Mouse (Mus musculus): ENCODE measurements at regions not wholly inside any gene's neighbourhood (a gene's known extent, or its start where the extent isn't known, plus 50 kb on each side); places are given as distances from the start of the nearest gene placed in this dataset.

GRCm38 (mm10) chr3:29813276-29813675 lies 731.5 kb downstream of the Egfem1 start:
- H3K4me3 ChIP-seq (ENCODE audit: insufficient read depth, low read depth, low read length), result no peak overlapping the region
- H3K9ac ChIP-seq (ENCODE audit: low read depth, low read length), result no peak overlapping the region
- H3K27me3 ChIP-seq (ENCODE audit: control insufficient read depth, insufficient read depth, low read length), result no peaks in the 10 kb centered on the region
- TF ChIP-seq POLR2A (IDR thresholded peaks at IDR 0.05; ENCODE audit: extremely low read depth, insufficient read depth, low read length) (no peak), CTCF (IDR thresholded peaks at IDR 0.05; ENCODE audit: low read depth, low read length) (no peak)
- no peak for DNase-seq (ENCODE audit: extremely low read depth, low read depth, low spot score)
- H3K4me1 ChIP-seq (ENCODE audit: control insufficient read depth, insufficient read depth, low read length), result no peaks in the 10 kb centered on the region
- 60% methylated on average over 7 of the region's 7 CpGs for WGBS
- no peak overlapping the region for H3K27ac ChIP-seq (replicated peaks; ENCODE audit: insufficient read depth, low read depth, low read length)
- H3K36me3 ChIP-seq (ENCODE audit: control insufficient read depth, insufficient read depth, low read length), result no peaks in the 10 kb centered on the region
- H3K79me2 ChIP-seq (ENCODE audit: control insufficient read depth, insufficient read depth, low read length), result no peaks in the 10 kb centered on the region

- H3K4me1 ChIP-seq (ENCODE audit: control insufficient read depth, insufficient read depth, low read length), result no peaks in the 10 kb centered on the region
- 48% methylated on average over 14 of the region's 14 CpGs for WGBS
- no peak overlapping the region for H3K4me3 ChIP-seq (ENCODE audit: insufficient read depth, low read depth, low read length)
- no peak overlapping the region for H3K27ac ChIP-seq (replicated peaks; ENCODE audit: insufficient read depth, low read depth, low read length)
- TF ChIP-seq CTCF (IDR thresholded peaks at IDR 0.05; ENCODE audit: low read depth, low read length) (0 out of 2 replicates have a peak, but pooled peaks have one; percentile 15), POLR2A (IDR thresholded peaks at IDR 0.05; ENCODE audit: extremely low read depth, insufficient read depth, low read length) (no peak)
- no peak overlapping the region for H3K9ac ChIP-seq (ENCODE audit: low read depth, low read length)
- no peaks in the 10 kb centered on the region for H3K36me3 ChIP-seq (ENCODE audit: control insufficient read depth, insufficient read depth, low read length)
- H3K27me3 ChIP-seq (ENCODE audit: control insufficient read depth, insufficient read depth, low read length), result no peaks in the 10 kb centered on the region
- H3K79me2 ChIP-seq (ENCODE audit: control insufficient read depth, insufficient read depth, low read length), result no peaks in the 10 kb centered on the region
- DNase-seq (ENCODE audit: extremely low read depth, low read depth, low spot score), result peak; percentile 26
Observed at GRCm38 (mm10) chr3:29812480-29813240, 730.8 kb downstream of the Egfem1 start.

- TF ChIP-seq CTCF (IDR thresholded peaks at IDR 0.05; ENCODE audit: low read depth, low read length) (no peak), POLR2A (IDR thresholded peaks at IDR 0.05; ENCODE audit: extremely low read depth, insufficient read depth, low read length) (no peak)
- 89% methylated on average over 2 of the region's 2 CpGs for WGBS
- no peak for DNase-seq (ENCODE audit: extremely low read depth, low read depth, low spot score)
- Histone ChIP-seq H3K9ac (ENCODE audit: low read depth, low read length) (no peak overlapping the region), H3K27ac (replicated peaks; ENCODE audit: insufficient read depth, low read depth, low read length) (no peak overlapping the region), H3K79me2 (ENCODE audit: control insufficient read depth, insufficient read depth, low read length) (no peaks in the 10 kb centered on the region), H3K27me3 (ENCODE audit: control insufficient read depth, insufficient read depth, low read length) (no peaks in the 10 kb centered on the region), H3K4me1 (ENCODE audit: control insufficient read depth, insufficient read depth, low read length) (no peaks in the 10 kb centered on the region), H3K36me3 (ENCODE audit: control insufficient read depth, insufficient read depth, low read length) (no peaks in the 10 kb centered on the region), H3K4me3 (ENCODE audit: insufficient read depth, low read depth, low read length) (no peak overlapping the region)
Observed at GRCm38 (mm10) chr3:29806046-29806445, 724.2 kb downstream of the Egfem1 start.

GRCm38 (mm10) chr3:29803456-29803855 lies 721.6 kb downstream of the Egfem1 start:
- H3K79me2 ChIP-seq (ENCODE audit: control insufficient read depth, insufficient read depth, low read length), result no peaks in the 10 kb centered on the region
- TF ChIP-seq CTCF (IDR thresholded peaks at IDR 0.05; ENCODE audit: low read depth, low read length) (no peak), POLR2A (IDR thresholded peaks at IDR 0.05; ENCODE audit: extremely low read depth, insufficient read depth, low read length) (no peak)
- 63% methylated on average over 5 of the region's 5 CpGs for WGBS
- no peak overlapping the region for H3K27ac ChIP-seq (replicated peaks; ENCODE audit: insufficient read depth, low read depth, low read length)
- H3K36me3 ChIP-seq (ENCODE audit: control insufficient read depth, insufficient read depth, low read length), result no peaks in the 10 kb centered on the region
- no peaks in the 10 kb centered on the region for H3K27me3 ChIP-seq (ENCODE audit: control insufficient read depth, insufficient read depth, low read length)
- H3K4me3 ChIP-seq (ENCODE audit: insufficient read depth, low read depth, low read length), result no peak overlapping the region
- no peak for DNase-seq (ENCODE audit: extremely low read depth, low read depth, low spot score)
- H3K9ac ChIP-seq (ENCODE audit: low read depth, low read length), result no peak overlapping the region
- no peaks in the 10 kb centered on the region for H3K4me1 ChIP-seq (ENCODE audit: control insufficient read depth, insufficient read depth, low read length)

GRCm38 (mm10) chr3:29801081-29801480 lies 719.3 kb downstream of the Egfem1 start:
- no peak for DNase-seq (ENCODE audit: extremely low read depth, low read depth, low spot score)
- no peak overlapping the region for H3K27ac ChIP-seq (replicated peaks; ENCODE audit: insufficient read depth, low read depth, low read length)
- no peaks in the 10 kb centered on the region for H3K79me2 ChIP-seq (ENCODE audit: control insufficient read depth, insufficient read depth, low read length)
- no peaks in the 10 kb centered on the region for H3K4me1 ChIP-seq (ENCODE audit: control insufficient read depth, insufficient read depth, low read length)
- H3K9ac ChIP-seq (ENCODE audit: low read depth, low read length), result no peak overlapping the region
- TF ChIP-seq CTCF (IDR thresholded peaks at IDR 0.05; ENCODE audit: low read depth, low read length) (no peak), POLR2A (IDR thresholded peaks at IDR 0.05; ENCODE audit: extremely low read depth, insufficient read depth, low read length) (no peak)
- 42% methylated on average over 3 of the region's 3 CpGs for WGBS
- no peaks in the 10 kb centered on the region for H3K36me3 ChIP-seq (ENCODE audit: control insufficient read depth, insufficient read depth, low read length)
- H3K4me3 ChIP-seq (ENCODE audit: insufficient read depth, low read depth, low read length), result no peak overlapping the region
- H3K27me3 ChIP-seq (ENCODE audit: control insufficient read depth, insufficient read depth, low read length), result no peaks in the 10 kb centered on the region

- 76% methylated on average over 3 of the region's 3 CpGs for WGBS
- H3K36me3 ChIP-seq (ENCODE audit: control insufficient read depth, insufficient read depth, low read length), result no peaks in the 10 kb centered on the region
- TF ChIP-seq POLR2A (IDR thresholded peaks at IDR 0.05; ENCODE audit: extremely low read depth, insufficient read depth, low read length), result no peak
- TF ChIP-seq CTCF (IDR thresholded peaks at IDR 0.05; ENCODE audit: low read depth, low read length), result no peak
Observed at GRCm38 (mm10) chr3:29774365-29774764, 692.5 kb downstream of the Egfem1 start.

More at GRCm38 (mm10) chr3:29774365-29774764, 692.5 kb downstream of the Egfem1 start:
- H3K27ac ChIP-seq (replicated peaks; ENCODE audit: insufficient read depth, low read depth, low read length), result no peak overlapping the region
- no peak for DNase-seq (ENCODE audit: extremely low read depth, low read depth, low spot score)
- H3K4me1 ChIP-seq (ENCODE audit: control insufficient read depth, insufficient read depth, low read length), result no peaks in the 10 kb centered on the region
- H3K27me3 ChIP-seq (ENCODE audit: control insufficient read depth, insufficient read depth, low read length), result no peaks in the 10 kb centered on the region
- H3K9ac ChIP-seq (ENCODE audit: low read depth, low read length), result no peak overlapping the region
- H3K4me3 ChIP-seq (ENCODE audit: insufficient read depth, low read depth, low read length), result no peak overlapping the region
- no peaks in the 10 kb centered on the region for H3K79me2 ChIP-seq (ENCODE audit: control insufficient read depth, insufficient read depth, low read length)
